Mouse (Mus musculus): ENCODE measurements around the gene Dnah2.

- TF ChIP-seq CTCF (IDR thresholded peaks at IDR 0.05; ENCODE audit: low read depth, low read length) (no peak), EP300 (IDR thresholded peaks at IDR 0.05; ENCODE audit: insufficient read depth, low read depth, low read length) (0 out of 2 replicates have a peak, but pooled peaks have one; percentile 39)
Observed at GRCm38 (mm10) chr11:69580091-69580514, 31.2 kb upstream of the Dnah2 start, which contains the start of the genes Wrap53 and Trp53.

All from ES-Bruce4 (cell line).